ENCODE assay signal across 11 mouse cellular contexts in the genomic region with DNA sequence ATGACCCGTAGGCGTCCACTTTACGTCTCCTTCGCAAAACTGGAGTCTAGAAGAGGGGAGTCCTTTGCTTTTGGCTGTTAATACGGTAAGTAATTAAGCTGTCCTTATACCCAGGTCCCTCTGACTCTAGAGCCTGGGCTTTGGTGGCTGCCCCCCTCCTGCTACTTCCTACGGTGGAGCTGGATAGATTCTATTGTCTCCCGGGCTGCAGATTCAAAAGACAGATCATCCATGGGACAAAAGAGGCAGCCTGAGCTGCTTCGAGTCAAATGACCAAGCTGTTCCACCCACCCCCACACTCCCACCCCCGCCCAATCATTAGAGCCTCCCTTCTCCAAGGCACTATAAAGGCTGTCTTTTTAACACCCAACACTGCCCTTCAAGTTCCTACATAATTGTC.
DNase-seq lines count a peak whose midpoint lies in the region; ATAC-seq and TF ChIP-seq lines count a peak whose summit lies in the region.
"Had no signal": no experiment of that assay in that cellular context is flagged by ENCODE, and none has a peak within 500 bp of the region (broad histone marks: within the 10 kb centered on the region; RNA-seq: fewer than 3 reads in every experiment).

No protein-coding gene starts in this region.

- no peak for TF ChIP-seq EP300 in stomach, postnatal 0 days (optimal IDR thresholded peaks at IDR 0.05)

- H3K4me2 ChIP-seq in forebrain, embryonic 16.5 days (ENCODE audit: low read length) = no peak overlapping the region
- peak overlapping the region; percentile 0; the same call in 1 of the 2 replicates for H3K4me2 ChIP-seq in midbrain, embryonic 14.5 days (ENCODE audit: low read length)
- no peak overlapping the region for H3K4me2 ChIP-seq in stomach, postnatal 0 days (replicated peaks; ENCODE audit: low read depth)
- H3K4me2 ChIP-seq: embryonic facial prominence, embryonic 12.5 days had no signal

- peaks cover 32% of the 10 kb centered on the region for H3K27me3 ChIP-seq in E14TG2a.4 (ENCODE audit: insufficient read depth, low read length)
- H3K27me3 ChIP-seq in forebrain, embryonic 16.5 days (replicated peaks; ENCODE audit: control insufficient read depth, insufficient read depth, low read length) = no peaks in the 10 kb centered on the region; the same call in 1 of the 2 replicates
- no peaks in the 10 kb centered on the region for H3K27me3 ChIP-seq in midbrain, embryonic 14.5 days (ENCODE audit: control insufficient read depth, insufficient read depth, low read length)
- no peaks in the 10 kb centered on the region for H3K27me3 ChIP-seq in stomach, postnatal 0 days (ENCODE audit: control insufficient read depth, insufficient read depth, low read length)
- H3K27me3 ChIP-seq: embryonic facial prominence, embryonic 12.5 days had no signal

- intact Hi-C loops in heart, postnatal 14 days (cut with DNase I) = no loop called here

- no peak overlapping the region for H3K9ac ChIP-seq in forebrain, embryonic 16.5 days (replicated peaks; ENCODE audit: low read depth, low read length)
- H3K9ac ChIP-seq in midbrain, embryonic 14.5 days (replicated peaks; ENCODE audit: low read length) = no peak overlapping the region
- H3K9ac ChIP-seq in stomach, postnatal 0 days (ENCODE audit: low read length) = no peak overlapping the region
- H3K9ac ChIP-seq: embryonic facial prominence, embryonic 12.5 days had no signal

- no peaks in the 10 kb centered on the region for H3K9me3 ChIP-seq in E14TG2a.4 (ENCODE audit: low read length)
- no peaks in the 10 kb centered on the region for H3K9me3 ChIP-seq in forebrain, embryonic 16.5 days (ENCODE audit: control insufficient read depth, low read length)
- H3K9me3 ChIP-seq in midbrain, embryonic 14.5 days (ENCODE audit: control insufficient read depth, low read length) = no peaks in the 10 kb centered on the region
- H3K9me3 ChIP-seq in stomach, postnatal 0 days (ENCODE audit: control insufficient read depth, low read length) = no peaks in the 10 kb centered on the region
- H3K9me3 ChIP-seq: embryonic facial prominence, embryonic 12.5 days had no signal

- ATAC-seq in forebrain, embryonic 16.5 days = peak; percentile 21; the same call in 1 of the 2 replicates
- ATAC-seq in midbrain, embryonic 14.5 days (ENCODE audit: low FRiP score, low TSS enrichment) = peak; percentile 63; the same call in 1 of the 2 replicates
- no peak for ATAC-seq in stomach, postnatal 0 days (ENCODE audit: low FRiP score, low TSS enrichment)
- ATAC-seq: lung, postnatal 0 days had no signal

- no peaks in the 10 kb centered on the region for H3K36me3 ChIP-seq in E14TG2a.4 (ENCODE audit: insufficient read depth, low read length)
- no peaks in the 10 kb centered on the region for H3K36me3 ChIP-seq in forebrain, embryonic 16.5 days (ENCODE audit: control insufficient read depth, insufficient read depth)
- no peaks in the 10 kb centered on the region for H3K36me3 ChIP-seq in midbrain, embryonic 14.5 days (ENCODE audit: control insufficient read depth, insufficient read depth, low read length)
- no peaks in the 10 kb centered on the region for H3K36me3 ChIP-seq in stomach, postnatal 0 days (ENCODE audit: control insufficient read depth, insufficient read depth, low read length)
- H3K36me3 ChIP-seq: embryonic facial prominence, embryonic 12.5 days had no signal

- peaks cover 47% of the 10 kb centered on the region for H3K4me1 ChIP-seq in E14TG2a.4 (replicated peaks; ENCODE audit: low read depth, low read length)
- H3K4me1 ChIP-seq in forebrain, embryonic 16.5 days (replicated peaks; ENCODE audit: control insufficient read depth, insufficient read depth, low read length) = peaks cover 22% of the 10 kb centered on the region
- peaks cover 46% of the 10 kb centered on the region for H3K4me1 ChIP-seq in midbrain, embryonic 14.5 days (ENCODE audit: control insufficient read depth, insufficient read depth, low read length)
- H3K4me1 ChIP-seq in stomach, postnatal 0 days (replicated peaks; ENCODE audit: control insufficient read depth, insufficient read depth) = no peaks in the 10 kb centered on the region

- no peak for TF ChIP-seq CTCF in E14TG2a.4 (conservative IDR thresholded peaks at IDR 0.05; ENCODE audit: low read length)
- TF ChIP-seq CTCF in stomach, postnatal 0 days (IDR thresholded peaks at IDR 0.05; ENCODE audit: low read depth) = no peak

- peak overlapping the region; percentile 17; the same call in 1 of the 2 replicates for H3K4me3 ChIP-seq in E14TG2a.4 (replicated peaks; ENCODE audit: low read length)
- no peak overlapping the region for H3K4me3 ChIP-seq in forebrain, embryonic 16.5 days (replicated peaks; ENCODE audit: low read length)
- no peak overlapping the region for H3K4me3 ChIP-seq in midbrain, embryonic 14.5 days (replicated peaks; ENCODE audit: low read depth, low read length)
- H3K4me3 ChIP-seq in stomach, postnatal 0 days (ENCODE audit: low read depth, low read length) = no peak overlapping the region
- H3K4me3 ChIP-seq: embryonic facial prominence, embryonic 12.5 days had no signal

- 3% methylated on average over 9 of the region's 9 CpGs for WGBS in forebrain, embryonic 16.5 days
- 3% methylated on average over 9 of the region's 9 CpGs for WGBS in midbrain, embryonic 14.5 days
- 43% methylated on average over 9 of the region's 9 CpGs for WGBS in stomach, postnatal 0 days

- no peak overlapping the region for H3K27ac ChIP-seq in forebrain, embryonic 16.5 days (ENCODE audit: low read length)
- peak overlapping the region; percentile 23 for H3K27ac ChIP-seq in midbrain, embryonic 14.5 days (replicated peaks; ENCODE audit: low read depth, low read length)
- no peak overlapping the region for H3K27ac ChIP-seq in stomach, postnatal 0 days (replicated peaks)
- H3K27ac ChIP-seq: embryonic facial prominence, embryonic 12.5 days had no signal

- DNase-seq in R1 (ENCODE audit: low read depth, low spot score) = peak; percentile 73
- peak; percentile 58 for DNase-seq in midbrain, embryonic 14.5 days
- no peak for DNase-seq in spleen, postnatal 36 days (ENCODE audit: low spot score in 2 of 2)
- no peak for DNase-seq in stomach, postnatal 0 days (ENCODE audit: low spot score)
- DNase-seq in heart, postnatal 14 days = no peak
- no peak for DNase-seq in frontal cortex, postnatal 25 days (ENCODE audit: low spot score in 2 of 2)
- DNase-seq: kidney, postnatal 25 days had no signal

Comparison
In these comparisons a context has a peak if more than half of its experiments do, and no peak if none do; other contexts are left out.
1. DNase-seq: peak in R1 (single experiment) and midbrain, embryonic 14.5 days (single experiment); none in spleen, postnatal 36 days (0 of 2), stomach, postnatal 0 days (single experiment), heart, postnatal 14 days (0 of 2) and frontal cortex, postnatal 25 days (0 of 2).